Mouse (Mus musculus) activated CD4-positive, CD25-positive, alpha-beta regulatory T cell, adult 4 months (primary cell): ENCODE results near the gene Hspe1. TPM values are rescaled to one million over a fixed set of nuclear protein-coding genes. Genes with fewer than 3 reads are reported as not detected.

ENCODE experiments used
- ATAC-seq: one replicate; pipeline ENCODE4 v1.8.0; 2017
- polyA plus RNA-seq, 2 experiments: library from polyadenylated mRNA; unstranded; fragments of 100-300 nt; shearing (Covaris generic); gene quantifications; one replicate each; pipeline ENCODE4 v1.2.1; 2017

The Hspe1 gene
- polyA plus RNA-seq, 2 experiments from 2014 or later, result 161 to 194 TPM

DNA sequence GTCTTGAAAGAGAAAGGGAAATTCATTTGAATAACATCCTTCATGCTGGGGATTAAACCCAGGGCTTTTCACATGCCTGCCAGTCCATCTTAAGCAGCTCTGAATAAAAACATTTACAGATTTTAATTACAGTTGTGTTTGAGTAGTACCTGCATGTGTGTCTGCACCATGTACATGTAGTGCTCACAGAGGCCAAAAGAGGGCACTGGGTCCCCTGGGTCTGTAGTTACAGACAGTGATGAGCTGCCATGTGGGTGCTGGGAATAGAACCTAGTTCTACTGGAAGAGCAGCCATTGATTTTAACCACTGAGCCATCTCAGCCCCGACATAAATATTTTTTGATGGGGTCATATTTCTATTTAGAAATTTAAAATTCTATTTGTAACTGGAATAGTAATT is 47.9 kb downstream of the Hspe1 start:
- no peak for ATAC-seq

Other genes starting within 250 kb of the Hspe1 start
- 100 to 1,000 TPM; 157 to 185 TPM for gene Ankrd44, start 161.7 kb upstream of the Hspe1 start, polyA plus RNA-seq
- 100 to 1,000 TPM; 412 to 421 TPM for gene Sf3b1, start 60.7 kb upstream of the Hspe1 start, polyA plus RNA-seq
- gene Coq10b, start 35.4 kb upstream of the Hspe1 start, polyA plus RNA-seq, result 10 to 100 TPM; 15.4 to 20.7 TPM
- 100 to 1,000 TPM; 131 to 198 TPM for gene Hspd1, start 111 bp downstream of the Hspe1 start, polyA plus RNA-seq
- gene Mob4, start 43.1 kb downstream of the Hspe1 start, polyA plus RNA-seq, result 100 to 1,000 TPM in 1 of 2 experiments, 10 to 100 TPM in 1; 97.5 to 143 TPM
- 1 to 10 TPM; 2.8 to 3.5 TPM for gene Rftn2, start 138.7 kb downstream of the Hspe1 start, polyA plus RNA-seq
- gene Mars2, start 149.0 kb downstream of the Hspe1 start, polyA plus RNA-seq, result 1 to 10 TPM; 2.6 to 2.7 TPM